Mouse (Mus musculus): ENCODE measurements at regions not wholly inside any gene's neighbourhood (a gene's known extent, or its start where the extent isn't known, plus 50 kb on each side); places are given as distances from the start of the nearest gene placed in this dataset.

GRCm38 (mm10) chr12:117451441-117451840 lies 64.8 kb upstream of the Rapgef5 start:
- ChIA-PET CTCF (no interaction called here), POLR2A (no interaction called here)

DNA sequence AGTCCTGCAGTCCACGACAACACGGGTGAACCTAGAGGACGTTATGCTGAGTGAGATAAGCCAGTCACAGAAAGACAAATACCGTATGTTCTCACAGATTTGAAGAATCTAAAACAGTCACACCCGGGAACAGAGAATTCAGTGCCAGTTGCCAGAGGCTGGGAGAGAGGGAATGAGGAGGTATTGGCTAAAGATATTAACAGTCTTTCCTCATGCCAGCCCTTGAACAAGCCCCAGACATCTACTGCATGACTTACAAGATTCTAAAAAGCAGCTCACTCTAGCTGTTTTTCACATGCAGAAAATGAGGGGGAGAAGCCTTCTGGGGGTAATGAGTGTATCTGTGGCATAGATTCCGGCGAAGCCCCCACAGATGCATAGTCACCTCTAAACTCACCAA lies 60.5 kb upstream of the Rapgef5 start:
- POLR2A ChIA-PET, result interaction anchor here in 1 of 4 experiments (0.6 kb wide), 1 partner anchor 887 kb away, joined by 3 read pairs; no protein-coding TSS in a partner anchor
- CTCF ChIA-PET, result interaction anchor here in 1 of 4 experiments (0.6 kb wide), 1 partner anchor 44 kb away, joined by 3 read pairs; no protein-coding TSS in a partner anchor

DNA sequence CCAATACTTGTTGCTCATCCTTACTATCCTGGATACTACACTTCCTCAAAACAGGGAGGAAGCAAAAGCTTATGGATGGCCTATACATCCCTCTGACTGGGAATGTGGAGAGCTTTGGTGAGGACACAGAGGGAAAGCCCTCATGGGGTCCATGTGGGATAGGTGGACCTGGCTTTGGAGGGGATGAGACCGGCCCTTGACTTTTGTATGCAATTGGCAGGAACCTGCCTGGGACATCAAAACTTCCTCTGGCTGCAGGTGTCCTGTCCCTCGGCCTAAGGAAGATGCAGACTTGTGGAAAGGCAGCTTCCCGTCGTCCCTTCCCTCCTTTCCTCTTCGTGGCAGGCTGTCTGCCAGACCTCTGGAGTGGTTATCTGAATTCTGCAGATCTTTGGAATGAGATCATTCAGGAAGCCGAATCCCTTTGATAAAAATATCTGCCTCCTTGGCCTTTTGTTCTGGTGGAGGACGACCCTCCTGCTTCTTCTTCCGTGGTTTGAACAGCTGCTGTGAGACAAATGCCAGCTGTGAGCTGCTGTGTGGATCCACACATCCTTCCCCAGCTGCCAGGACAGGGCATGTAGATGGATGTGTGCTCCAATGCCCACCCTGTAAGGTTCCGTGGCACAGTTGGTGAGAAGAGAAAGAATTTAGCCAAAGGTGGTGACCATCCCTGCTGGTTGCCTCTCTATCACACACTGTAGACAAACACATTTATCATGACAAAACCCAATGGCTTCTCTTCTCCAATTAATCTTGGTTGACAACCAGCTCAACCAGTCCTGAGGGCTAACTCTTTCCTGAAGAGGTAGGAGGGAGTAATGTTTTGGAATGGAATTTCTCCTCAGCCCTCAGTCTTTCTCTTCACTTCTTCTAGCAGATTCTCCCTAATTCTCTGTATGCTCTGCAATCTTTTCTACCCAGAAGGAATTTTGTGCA lies 57.9 kb upstream of the Rapgef5 start:
- ChIA-PET CTCF (no interaction called here), POLR2A (no interaction called here)

DNA sequence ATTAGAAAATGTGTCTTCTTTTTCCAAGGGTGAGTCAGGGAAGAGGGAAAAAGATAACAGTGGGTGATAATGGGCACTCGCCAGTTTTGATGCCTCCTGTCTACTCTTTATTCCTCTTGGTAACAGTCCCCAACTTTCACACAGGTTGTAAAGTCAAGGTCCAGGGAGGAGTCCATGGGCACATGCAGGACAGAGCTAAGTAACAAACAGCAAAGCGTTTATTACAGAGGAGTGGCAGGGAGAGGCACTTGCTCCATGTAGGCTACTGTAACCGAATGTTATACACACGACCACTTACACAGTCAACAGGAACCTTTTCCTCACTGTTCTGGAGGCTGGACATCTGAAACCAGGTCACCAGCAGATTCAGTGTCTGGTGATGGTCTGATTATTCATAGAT lies 56.7 kb upstream of the Rapgef5 start:
- ChIA-PET POLR2A (interaction anchor here in 1 of 4 experiments (1.0 kb wide), 3 partner anchors 13 to 24 kb away, joined by 3 to 7 read pairs (median 3); no protein-coding TSS in a partner anchor), CTCF (no interaction called here)

DNA sequence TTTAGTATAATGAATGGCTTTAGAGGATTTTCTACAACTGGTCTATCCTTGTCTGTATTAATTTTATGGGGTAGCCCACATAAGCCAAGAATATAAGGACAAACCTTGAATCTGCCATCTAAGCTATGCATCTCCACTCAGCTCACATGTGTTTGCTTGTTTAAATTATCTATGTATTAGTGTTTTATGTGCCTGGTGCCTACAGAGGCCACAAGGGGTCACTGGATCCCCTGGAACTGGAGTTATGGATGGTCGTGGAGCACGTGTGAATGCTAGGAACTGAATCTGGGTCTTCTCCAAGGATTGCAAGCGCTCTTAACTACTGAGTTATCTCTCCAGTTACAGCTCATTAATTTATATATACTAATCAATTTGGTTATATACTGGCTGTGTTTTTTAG lies 51.1 kb upstream of the Rapgef5 start:
- ChIA-PET POLR2A (no interaction called here), CTCF (interaction anchor here (0.5 to 1.6 kb wide), 8 partner anchors 38 to 325 kb away, joined by 3 to 7 read pairs (median 4); no protein-coding TSS in a partner anchor)

GRCm38 (mm10) chr12:117465998-117466397 lies 50.3 kb upstream of the Rapgef5 start:
- ChIA-PET CTCF (interaction anchor here in 1 of 4 experiments (1.0 to 1.6 kb wide), 2 partner anchors 299 to 303 kb away, joined by 3 to 4 read pairs; no protein-coding TSS in a partner anchor), POLR2A (no interaction called here)

Data from embryonic stem cell, embryonic (primary cell).